Mouse (Mus musculus): ENCODE measurements around the gene Mon2. TPM values are rescaled to one million over a fixed set of nuclear protein-coding genes. Genes with fewer than 3 reads are reported as not detected.

The Mon2 gene
- total and polyA plus RNA-seq, 3 experiments, result 33.8 to 38.6 TPM; not detected in 1

DNA sequence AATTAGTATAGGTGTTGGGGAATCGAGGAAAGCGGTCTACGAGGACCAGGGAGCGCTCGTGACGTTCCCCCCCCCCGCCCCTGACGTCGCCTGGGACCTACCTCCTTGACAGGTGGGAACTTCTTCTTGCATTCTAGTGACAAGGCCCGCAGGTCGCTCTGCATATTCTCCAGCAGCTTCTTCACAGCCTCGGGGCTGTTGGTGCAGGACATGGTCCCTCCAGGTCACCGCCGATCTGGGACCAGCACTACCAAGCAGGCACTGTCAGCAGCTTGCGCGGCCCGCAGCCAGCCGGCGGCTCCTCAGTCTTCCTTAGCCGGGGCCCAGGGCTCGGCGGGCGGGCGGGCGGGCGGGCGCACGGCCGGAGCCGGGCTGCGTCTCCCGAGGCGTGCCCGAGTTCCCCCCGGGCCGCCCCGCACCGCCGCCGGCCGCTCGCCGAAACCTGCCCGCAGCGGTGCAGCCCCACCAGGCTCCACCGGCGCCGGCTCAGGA is 508 bp downstream of the Mon2 start:
- Histone ChIP-seq H3K36me3 (ENCODE audit: control insufficient read depth in 1 of 2, insufficient read depth in 2 of 2, low read length in 2 of 2) (peaks cover 0 to 11% of the 10 kb centered on the region in 2 experiments; a peak in 3 of 4 replicates), H3K4me3 (ENCODE audit: control insufficient read depth in 1 of 2, insufficient read depth in 1 of 2, low read depth in 2 of 2, low read length in 2 of 2) (peak overlapping the region; percentile 80 to 95), H3K27ac (ENCODE audit: control insufficient read depth, low read depth, low read length) (no peak overlapping the region), H3K9me3 (replicated peaks; ENCODE audit: insufficient read depth, low read length) (no peaks in the 10 kb centered on the region), H3K79me2 (ENCODE audit: control insufficient read depth, insufficient read depth, low read length, poor library complexity) (peaks cover 25% of the 10 kb centered on the region), H3K9ac (ENCODE audit: control insufficient read depth, low read depth, low read length, poor library complexity, severe bottlenecking) (peak overlapping the region; percentile 91), H3K27me3 (ENCODE audit: control insufficient read depth in 1 of 2, insufficient read depth in 2 of 2, low read length in 2 of 2) (no peaks in the 10 kb centered on the region; a peak in 1 of 4 replicates), H3K4me1 (ENCODE audit: control insufficient read depth in 1 of 2, insufficient read depth in 2 of 2, low read length in 2 of 2) (peaks cover 4 to 9% of the 10 kb centered on the region in 2 experiments)
- TF ChIP-seq MEF2A (IDR thresholded peaks at IDR 0.05; ENCODE audit: extremely low read depth, insufficient replicate concordance, low read depth, low read length, poor library complexity, severe bottlenecking) (no peak), TAL1 (IDR thresholded peaks at IDR 0.05; ENCODE audit: low read length) (no peak), CHD1 (IDR thresholded peaks at IDR 0.05; ENCODE audit: low read depth, low read length) (no peak), ZKSCAN1 (IDR thresholded peaks at IDR 0.05; ENCODE audit: low read depth, low read length) (no peak), CTCF (IDR thresholded peaks at IDR 0.05 in 2 of 3, conservative IDR thresholded peaks at IDR 0.05 in 1 of 3; ENCODE audit: control insufficient read depth in 1 of 3, insufficient read depth in 1 of 3, low read depth in 2 of 3, low read length in 3 of 3, poor library complexity in 1 of 3, severe bottlenecking in 1 of 3) (no peak), ZNF384 (IDR thresholded peaks at IDR 0.05; ENCODE audit: low read depth, low read length) (no peak), MYC (IDR thresholded peaks at IDR 0.05; ENCODE audit: low read depth, low read length) (no peak), UBTF (IDR thresholded peaks at IDR 0.05; ENCODE audit: borderline replicate concordance, insufficient read depth, low read depth, low read length) (no peak), JUND (IDR thresholded peaks at IDR 0.05; ENCODE audit: low read depth, low read length) (no peak), POLR2AphosphoS2 (IDR thresholded peaks at IDR 0.05; ENCODE audit: low read length) (no peak), ETS1 (IDR thresholded peaks at IDR 0.05; ENCODE audit: low read depth, low read length) (no peak), USF2 (IDR thresholded peaks at IDR 0.05; ENCODE audit: borderline replicate concordance in 1 of 2, insufficient read depth in 1 of 2, low read depth in 1 of 2, low read length in 2 of 2) (no peak), USF1 (IDR thresholded peaks at IDR 0.05; ENCODE audit: low read depth, low read length) (no peak), SMC3 (IDR thresholded peaks at IDR 0.05; ENCODE audit: low read depth, low read length) (no peak)
- peak; percentile 37 for DNase-seq (ENCODE audit: low read depth, low spot score)

DNA sequence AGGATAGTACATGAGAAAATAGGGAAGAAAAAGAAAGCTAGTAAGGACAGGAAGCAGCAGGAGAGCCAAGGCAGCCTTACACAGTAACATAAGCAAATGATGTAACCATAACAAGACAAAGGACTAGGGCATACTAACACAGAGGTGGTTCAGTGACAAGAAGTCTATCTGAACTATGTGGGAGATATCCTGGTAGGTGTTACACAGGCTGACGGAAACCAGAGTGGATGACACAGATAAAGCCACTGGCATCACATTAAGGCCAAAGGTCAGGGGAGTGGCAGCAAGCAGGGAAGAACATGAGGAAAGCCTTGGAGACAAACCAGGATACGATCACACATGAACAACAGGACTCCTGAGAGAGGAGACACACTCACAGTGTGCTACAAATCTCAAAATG is 4.3 kb downstream of the Mon2 start:
- peaks cover 0 to 8% of the 10 kb centered on the region in 2 experiments; a peak in 3 of 4 replicates for H3K36me3 ChIP-seq (ENCODE audit: control insufficient read depth in 1 of 2, insufficient read depth in 2 of 2, low read length in 2 of 2)
- H3K4me1 ChIP-seq (ENCODE audit: control insufficient read depth in 1 of 2, insufficient read depth in 2 of 2, low read length in 2 of 2), result peaks cover 4 to 8% of the 10 kb centered on the region in 2 experiments
- H3K27ac ChIP-seq (ENCODE audit: control insufficient read depth, low read depth, low read length), result no peak overlapping the region
- H3K79me2 ChIP-seq (ENCODE audit: control insufficient read depth, insufficient read depth, low read length, poor library complexity), result peaks cover 25% of the 10 kb centered on the region
- DNase-seq (ENCODE audit: low read depth, low spot score), result no peak
- TF ChIP-seq JUND (IDR thresholded peaks at IDR 0.05; ENCODE audit: low read depth, low read length), result no peak
- no peak for TF ChIP-seq BHLHE40 (IDR thresholded peaks at IDR 0.05; ENCODE audit: borderline replicate concordance, low read depth, low read length)
- TF ChIP-seq NELFE (IDR thresholded peaks at IDR 0.05; ENCODE audit: low read depth, low read length), result no peak
- no peak for TF ChIP-seq TAL1 (IDR thresholded peaks at IDR 0.05; ENCODE audit: low read length)
- no peak for TF ChIP-seq TBP (IDR thresholded peaks at IDR 0.05; ENCODE audit: low read depth, low read length)
- TF ChIP-seq CHD2 (IDR thresholded peaks at IDR 0.05; ENCODE audit: low read length), result no peak
- no peak for TF ChIP-seq ETS1 (IDR thresholded peaks at IDR 0.05; ENCODE audit: low read depth, low read length)
- no peak for TF ChIP-seq RCOR1 (IDR thresholded peaks at IDR 0.05; ENCODE audit: low read depth, low read length)
- no peak for TF ChIP-seq MEF2A (IDR thresholded peaks at IDR 0.05; ENCODE audit: extremely low read depth, insufficient replicate concordance, low read depth, low read length, poor library complexity, severe bottlenecking)
- TF ChIP-seq NRF1 (IDR thresholded peaks at IDR 0.05; ENCODE audit: insufficient read depth, low read depth, low read length, poor library complexity, severe bottlenecking), result no peak
- TF ChIP-seq MAZ (IDR thresholded peaks at IDR 0.05; ENCODE audit: low read depth, low read length), result no peak
- no peak for TF ChIP-seq USF2 (IDR thresholded peaks at IDR 0.05; ENCODE audit: borderline replicate concordance in 1 of 2, insufficient read depth in 1 of 2, low read depth in 1 of 2, low read length in 2 of 2)
- no peak for TF ChIP-seq ZKSCAN1 (IDR thresholded peaks at IDR 0.05; ENCODE audit: low read depth, low read length)
- no peak for TF ChIP-seq MYC (IDR thresholded peaks at IDR 0.05; ENCODE audit: low read depth, low read length)
- no peak for TF ChIP-seq EP300 (IDR thresholded peaks at IDR 0.05; ENCODE audit: low read depth in 1 of 2, low read length in 2 of 2)
- TF ChIP-seq MYB (IDR thresholded peaks at IDR 0.05; ENCODE audit: low read depth, low read length), result no peak
- no peak for TF ChIP-seq HCFC1 (IDR thresholded peaks at IDR 0.05; ENCODE audit: low read depth, low read length)
- no peaks in the 10 kb centered on the region for H3K9me3 ChIP-seq (replicated peaks; ENCODE audit: insufficient read depth, low read length)
- no peak overlapping the region for H3K4me3 ChIP-seq (ENCODE audit: control insufficient read depth in 1 of 2, insufficient read depth in 1 of 2, low read depth in 2 of 2, low read length in 2 of 2)
- no peaks in the 10 kb centered on the region for H3K27me3 ChIP-seq (ENCODE audit: control insufficient read depth in 1 of 2, insufficient read depth in 2 of 2, low read length in 2 of 2)
- H3K9ac ChIP-seq (ENCODE audit: control insufficient read depth, low read depth, low read length, poor library complexity, severe bottlenecking), result no peak overlapping the region
